Mouse (Mus musculus): ENCODE measurements at regions not wholly inside any gene's neighbourhood (a gene's known extent, or its start where the extent isn't known, plus 50 kb on each side); places are given as distances from the start of the nearest gene placed in this dataset.

- no peak for DNase-seq
Measured at GRCm38 (mm10) chr13:45130516-45131249, 52.2 kb downstream of the Gm9817 start.

GRCm38 (mm10) chr13:45140616-45141015 is 62.1 kb downstream of the Gm9817 start:
- DNase-seq = no peak

GRCm38 (mm10) chr13:45145129-45145528 is 66.6 kb downstream of the Gm9817 start:
- no peak for DNase-seq

- DNase-seq = no peak
Measured at GRCm38 (mm10) chr13:45156223-45156622, 77.7 kb downstream of the Gm9817 start.

- no peak for DNase-seq
Measured at GRCm38 (mm10) chr13:45156982-45157381, 78.5 kb downstream of the Gm9817 start.

- no peak for DNase-seq
Measured at GRCm38 (mm10) chr13:45160281-45160680, 81.8 kb downstream of the Gm9817 start.

- DNase-seq = no peak
Measured at GRCm38 (mm10) chr13:45164001-45164778, 85.7 kb downstream of the Gm9817 start.

GRCm38 (mm10) chr13:45165159-45165558 is 86.7 kb downstream of the Gm9817 start:
- peak; percentile 11 to 25 for DNase-seq

GRCm38 (mm10) chr13:45169716-45170115 is 91.2 kb downstream of the Gm9817 start:
- DNase-seq = no peak

GRCm38 (mm10) chr13:45173139-45173538 is 94.6 kb downstream of the Gm9817 start:
- DNase-seq = no peak

GRCm38 (mm10) chr13:45175711-45176205 is 97.3 kb downstream of the Gm9817 start:
- peak in 1 of 2 experiments; percentile 2 for DNase-seq

- no peak for DNase-seq
Measured at GRCm38 (mm10) chr13:45181529-45182230, 103.2 kb downstream of the Gm9817 start.

- no peak for DNase-seq
Measured at GRCm38 (mm10) chr13:45189389-45189788, 110.9 kb downstream of the Gm9817 start.

- no peak for DNase-seq
Measured at GRCm38 (mm10) chr13:45190151-45190550, 111.7 kb downstream of the Gm9817 start.

GRCm38 (mm10) chr13:45192079-45192478 is 113.6 kb downstream of the Gm9817 start:
- no peak for DNase-seq

GRCm38 (mm10) chr13:45195562-45195961 is 117.1 kb downstream of the Gm9817 start:
- DNase-seq = no peak

- no peak for DNase-seq
Measured at GRCm38 (mm10) chr13:45196363-45196762, 117.9 kb downstream of the Gm9817 start.

- no peak for DNase-seq
Measured at GRCm38 (mm10) chr13:45200511-45201120, 122.1 kb downstream of the Gm9817 start.

- DNase-seq = no peak
Measured at GRCm38 (mm10) chr13:45204856-45205255, 126.4 kb downstream of the Gm9817 start.

GRCm38 (mm10) chr13:45208540-45209197 is 130.2 kb downstream of the Gm9817 start:
- DNase-seq = no peak

GRCm38 (mm10) chr13:45211241-45211640 is 132.7 kb downstream of the Gm9817 start:
- no peak for DNase-seq

GRCm38 (mm10) chr13:45213116-45213834 is 134.8 kb downstream of the Gm9817 start:
- DNase-seq = no peak
